Mouse (Mus musculus): ENCODE data around the gene E330014E10Rik. TPM values are rescaled to one million over a fixed set of nuclear protein-coding genes. Genes with fewer than 3 reads are reported as not detected.
"Not testable (repeated sequence)": the region's sequence is repeated elsewhere in the genome, so short reads cannot be mapped to it uniquely, and the experiment has no call there.

Gene E330014E10Rik
- total RNA-seq (2014; rRNA removed): not detected in 2 replicates
- not detected in 2 replicates for polyA plus RNA-seq (2012; rRNA removed)

- not testable (repeated sequence) for DNase-seq (ENCODE audit: extremely low read depth, low read depth, low spot score); H3K27me3 ChIP-seq (ENCODE audit: control insufficient read depth, insufficient read depth, low read length); H3K4me1 ChIP-seq (ENCODE audit: control insufficient read depth, insufficient read depth, low read length); H3K9ac ChIP-seq (ENCODE audit: low read depth, low read length); H3K27ac ChIP-seq (replicated peaks; ENCODE audit: insufficient read depth, low read depth, low read length); H3K79me2 ChIP-seq (ENCODE audit: control insufficient read depth, insufficient read depth, low read length); H3K4me3 ChIP-seq (ENCODE audit: insufficient read depth, low read depth, low read length); H3K36me3 ChIP-seq (ENCODE audit: control insufficient read depth, insufficient read depth, low read length)
- no CpG with 5 or more reads among the region's 2 CpGs for WGBS
Observed at GRCm38 (mm10) chr5:95775690-95776089, at the start of gene E330014E10Rik. TSS of gene E330014E10Rik (plus strand) at chr5:95775990.

GRCm38 (mm10) chr5:95736073-95736472, 39.7 kb upstream of the E330014E10Rik start, which contains the start of gene Gm7978:
TSS of gene Gm7978 (minus strand) at chr5:95736173.
- WGBS: no CpG with 5 or more reads among the region's 1 CpGs
- H3K79me2 ChIP-seq (ENCODE audit: control insufficient read depth, insufficient read depth, low read length); H3K4me3 ChIP-seq (ENCODE audit: insufficient read depth, low read depth, low read length); H3K27ac ChIP-seq (replicated peaks; ENCODE audit: insufficient read depth, low read depth, low read length); H3K36me3 ChIP-seq (ENCODE audit: control insufficient read depth, insufficient read depth, low read length); H3K27me3 ChIP-seq (ENCODE audit: control insufficient read depth, insufficient read depth, low read length); DNase-seq (ENCODE audit: extremely low read depth, low read depth, low spot score); H3K4me1 ChIP-seq (ENCODE audit: control insufficient read depth, insufficient read depth, low read length); H3K9ac ChIP-seq (ENCODE audit: low read depth, low read length): not testable (repeated sequence)

GRCm38 (mm10) chr5:95741714-95742113, 34.1 kb upstream of the E330014E10Rik start, which contains the start of gene Gm7982:
TSS of gene Gm7982 (plus strand) at chr5:95742014.
- WGBS: no CpG with 5 or more reads among the region's 3 CpGs
- not testable (repeated sequence) for H3K4me3 ChIP-seq (ENCODE audit: insufficient read depth, low read depth, low read length); H3K9ac ChIP-seq (ENCODE audit: low read depth, low read length); H3K36me3 ChIP-seq (ENCODE audit: control insufficient read depth, insufficient read depth, low read length); H3K27me3 ChIP-seq (ENCODE audit: control insufficient read depth, insufficient read depth, low read length); DNase-seq (ENCODE audit: extremely low read depth, low read depth, low spot score); H3K79me2 ChIP-seq (ENCODE audit: control insufficient read depth, insufficient read depth, low read length); H3K4me1 ChIP-seq (ENCODE audit: control insufficient read depth, insufficient read depth, low read length); H3K27ac ChIP-seq (replicated peaks; ENCODE audit: insufficient read depth, low read depth, low read length)

- H3K36me3 ChIP-seq (ENCODE audit: control insufficient read depth, insufficient read depth, low read length); H3K9ac ChIP-seq (ENCODE audit: low read depth, low read length); DNase-seq (ENCODE audit: extremely low read depth, low read depth, low spot score); H3K27me3 ChIP-seq (ENCODE audit: control insufficient read depth, insufficient read depth, low read length); H3K79me2 ChIP-seq (ENCODE audit: control insufficient read depth, insufficient read depth, low read length); H3K27ac ChIP-seq (replicated peaks; ENCODE audit: insufficient read depth, low read depth, low read length); H3K4me3 ChIP-seq (ENCODE audit: insufficient read depth, low read depth, low read length); H3K4me1 ChIP-seq (ENCODE audit: control insufficient read depth, insufficient read depth, low read length): not testable (repeated sequence)
- WGBS: 37% methylated on average over 2 of the region's 2 CpGs
Observed at GRCm38 (mm10) chr5:95810841-95811240, 35.1 kb downstream of the E330014E10Rik start.

- H3K4me1 ChIP-seq (ENCODE audit: control insufficient read depth, insufficient read depth, low read length): no peaks in the 10 kb centered on the region
- H3K27ac ChIP-seq (replicated peaks; ENCODE audit: insufficient read depth, low read depth, low read length): no peak overlapping the region
- H3K36me3 ChIP-seq (ENCODE audit: control insufficient read depth, insufficient read depth, low read length): no peaks in the 10 kb centered on the region
- H3K9ac ChIP-seq (ENCODE audit: low read depth, low read length): no peak overlapping the region
- H3K79me2 ChIP-seq (ENCODE audit: control insufficient read depth, insufficient read depth, low read length): no peaks in the 10 kb centered on the region
- TF ChIP-seq CTCF (IDR thresholded peaks at IDR 0.05; ENCODE audit: low read depth, low read length): no peak
- no peak for TF ChIP-seq POLR2A (IDR thresholded peaks at IDR 0.05; ENCODE audit: extremely low read depth, insufficient read depth, low read length)
- H3K4me3 ChIP-seq (ENCODE audit: insufficient read depth, low read depth, low read length): no peak overlapping the region
- no peaks in the 10 kb centered on the region for H3K27me3 ChIP-seq (ENCODE audit: control insufficient read depth, insufficient read depth, low read length)
- DNase-seq (ENCODE audit: extremely low read depth, low read depth, low spot score): no peak
- 65% methylated on average over 4 of the region's 4 CpGs for WGBS
Observed at GRCm38 (mm10) chr5:95836580-95836979, 60.8 kb downstream of the E330014E10Rik start.

- Histone ChIP-seq H3K4me3 (ENCODE audit: insufficient read depth, low read depth, low read length) (no peak overlapping the region), H3K27me3 (ENCODE audit: control insufficient read depth, insufficient read depth, low read length) (no peaks in the 10 kb centered on the region), H3K4me1 (ENCODE audit: control insufficient read depth, insufficient read depth, low read length) (no peaks in the 10 kb centered on the region), H3K9ac (ENCODE audit: low read depth, low read length) (no peak overlapping the region), H3K79me2 (ENCODE audit: control insufficient read depth, insufficient read depth, low read length) (no peaks in the 10 kb centered on the region), H3K27ac (replicated peaks; ENCODE audit: insufficient read depth, low read depth, low read length) (no peak overlapping the region), H3K36me3 (ENCODE audit: control insufficient read depth, insufficient read depth, low read length) (no peaks in the 10 kb centered on the region)
- no peak for TF ChIP-seq POLR2A (IDR thresholded peaks at IDR 0.05; ENCODE audit: extremely low read depth, insufficient read depth, low read length)
- no peak for TF ChIP-seq CTCF (IDR thresholded peaks at IDR 0.05; ENCODE audit: low read depth, low read length)
- 79% methylated on average over 3 of the region's 3 CpGs for WGBS
- no peak for DNase-seq (ENCODE audit: extremely low read depth, low read depth, low spot score)
Observed at GRCm38 (mm10) chr5:95854030-95854429, 78.2 kb downstream of the E330014E10Rik start.

Other genes starting within 250 kb of the E330014E10Rik start
- not detected in 2 replicates for gene Gm7971, start 181.1 kb upstream of the E330014E10Rik start, total RNA-seq (2014; rRNA removed)
- gene Gm7971, start 181.1 kb upstream of the E330014E10Rik start, polyA plus RNA-seq (2012; rRNA removed): not detected in 2 replicates
- gene Gm7978, start 39.8 kb upstream of the E330014E10Rik start, total RNA-seq (2014; rRNA removed): not detected in 2 replicates
- not detected in 2 replicates for gene Gm7978, start 39.8 kb upstream of the E330014E10Rik start, polyA plus RNA-seq (2012; rRNA removed)
- not detected in 2 replicates for gene Gm7982, start 34.0 kb upstream of the E330014E10Rik start, total RNA-seq (2014; rRNA removed)
- not detected in 2 replicates for gene Gm7982, start 34.0 kb upstream of the E330014E10Rik start, polyA plus RNA-seq (2012; rRNA removed)
- gene Cxcl13, start 181.0 kb downstream of the E330014E10Rik start, total RNA-seq (2014; rRNA removed): 0.55 and 0.60 TPM in 2 replicates
- gene Cxcl13, start 181.0 kb downstream of the E330014E10Rik start, polyA plus RNA-seq (2012; rRNA removed): 0.22 and 0.29 TPM in 2 replicates

Measured in liver, adult 2 months (tissue).